Mouse (Mus musculus): ENCODE results near the gene Tmem132c.
A peak's percentile ranks its signal among the peaks of the same experiment; 100 is the strongest.
"Not testable (repeated sequence)": the region's sequence is repeated elsewhere in the genome, so short reads cannot be mapped to it uniquely, and the experiment has no call there.

Gene Tmem132c

DNA sequence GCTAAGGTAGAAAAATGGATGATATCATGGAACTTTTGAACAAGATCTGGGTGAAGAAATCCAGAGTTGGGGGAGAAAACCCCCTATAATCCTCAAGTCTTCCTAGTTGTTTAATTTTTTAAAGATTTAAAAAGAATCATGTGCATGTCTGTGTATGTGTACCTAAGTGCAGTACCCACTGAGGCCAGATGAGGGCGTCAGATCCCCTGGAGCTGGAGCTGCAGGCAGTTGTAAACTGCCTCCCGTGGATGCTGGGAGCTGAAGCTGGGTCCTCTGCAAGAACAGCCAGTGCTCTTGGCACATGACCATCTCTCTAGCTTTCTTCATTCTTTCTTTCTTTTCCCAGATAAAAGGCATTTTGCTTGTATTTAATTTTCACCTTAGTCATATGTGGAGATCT is 103.1 kb downstream of the Tmem132c start:
- DNase-seq (ENCODE audit: low spot score in 2 of 2): no peak

DNA sequence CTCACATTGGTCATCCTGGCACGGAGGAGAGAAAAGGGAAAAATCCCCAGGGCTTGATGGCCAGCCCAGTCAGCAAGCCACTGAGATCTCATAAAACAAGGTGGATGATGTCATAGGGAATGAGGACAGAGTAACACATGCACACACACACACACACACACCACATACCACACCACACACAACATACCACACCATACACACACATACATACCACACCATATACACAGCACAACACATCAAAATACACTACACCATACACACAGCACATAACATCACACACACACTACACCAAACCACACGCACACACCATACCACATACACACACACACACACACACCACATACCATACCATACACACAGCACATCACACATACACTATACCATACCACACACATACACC is 104.8 kb downstream of the Tmem132c start:
- no peak for DNase-seq (ENCODE audit: low spot score in 2 of 2)

DNA sequence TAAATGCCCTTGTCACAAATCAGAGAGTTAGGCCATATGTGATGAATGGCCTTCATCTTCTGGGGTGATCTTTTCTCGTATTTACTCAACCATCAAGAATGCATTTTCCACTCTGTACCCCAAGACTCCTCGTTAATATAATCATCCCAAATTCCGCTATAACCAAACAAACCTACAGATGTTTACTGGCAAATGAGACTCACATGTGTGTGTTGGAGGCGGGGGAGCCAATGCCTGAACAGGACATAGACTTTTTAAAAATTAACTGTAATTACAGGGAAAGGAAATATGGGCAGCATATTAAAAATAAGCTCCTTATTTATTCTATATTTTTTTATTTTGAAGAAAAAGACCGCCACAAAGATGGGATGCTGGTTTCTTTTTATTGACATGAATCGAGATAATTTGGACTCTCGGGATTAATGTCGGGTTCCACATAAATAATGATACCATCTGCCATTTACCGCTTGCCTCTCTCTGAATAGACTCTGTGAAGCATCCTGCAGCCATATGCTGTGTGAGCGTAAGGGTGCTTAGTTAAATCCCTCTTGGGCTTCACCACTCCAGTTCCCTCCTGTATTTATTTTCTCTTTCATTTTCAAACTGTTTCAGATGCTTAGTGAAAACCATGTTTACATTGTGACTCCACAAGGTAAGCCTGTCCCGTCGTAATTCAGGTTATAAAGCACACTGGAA is 105.6 kb downstream of the Tmem132c start:
- no peak for DNase-seq (ENCODE audit: low spot score in 2 of 2)

DNA sequence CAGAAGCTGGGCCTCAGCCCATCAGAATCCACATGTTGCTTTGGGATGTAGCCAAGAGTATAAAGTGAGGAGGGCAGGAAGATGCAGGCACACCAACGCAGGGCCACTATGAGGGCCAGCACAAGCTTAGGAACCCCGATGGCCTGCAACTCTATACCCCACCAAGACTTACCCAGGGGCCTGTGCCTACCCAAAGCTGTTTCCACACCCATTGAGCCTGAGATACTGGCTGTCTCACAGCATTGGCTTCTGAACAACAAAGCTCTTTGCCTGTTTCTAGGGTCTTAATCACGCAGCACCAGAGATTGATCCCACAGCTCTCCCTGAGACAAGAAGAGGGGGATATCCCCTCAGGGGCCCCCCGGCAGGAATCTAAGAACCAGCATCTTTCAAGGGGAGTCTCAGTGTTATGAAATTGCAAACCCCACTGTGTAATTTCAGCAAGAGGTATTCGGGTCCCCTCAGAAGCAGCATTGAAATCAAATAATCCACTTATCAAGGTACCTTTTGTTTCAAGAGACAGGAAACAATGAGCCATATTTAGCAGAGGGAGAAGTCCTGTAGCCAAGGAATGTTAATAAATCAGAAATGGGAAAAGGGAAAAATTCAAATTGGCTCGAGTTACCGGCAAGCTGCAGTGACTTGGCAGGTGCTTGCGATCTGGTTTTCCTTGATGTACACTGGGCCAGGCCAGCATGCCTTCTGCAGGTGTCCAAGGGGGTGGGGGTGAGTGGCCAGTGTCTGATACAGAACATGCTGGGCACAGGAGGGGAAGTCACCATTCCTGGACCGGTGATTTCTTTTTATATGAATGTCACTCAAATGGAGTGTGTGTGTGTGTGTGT is 107.8 kb downstream of the Tmem132c start:
- DNase-seq (ENCODE audit: low spot score in 2 of 2): no peak

DNA sequence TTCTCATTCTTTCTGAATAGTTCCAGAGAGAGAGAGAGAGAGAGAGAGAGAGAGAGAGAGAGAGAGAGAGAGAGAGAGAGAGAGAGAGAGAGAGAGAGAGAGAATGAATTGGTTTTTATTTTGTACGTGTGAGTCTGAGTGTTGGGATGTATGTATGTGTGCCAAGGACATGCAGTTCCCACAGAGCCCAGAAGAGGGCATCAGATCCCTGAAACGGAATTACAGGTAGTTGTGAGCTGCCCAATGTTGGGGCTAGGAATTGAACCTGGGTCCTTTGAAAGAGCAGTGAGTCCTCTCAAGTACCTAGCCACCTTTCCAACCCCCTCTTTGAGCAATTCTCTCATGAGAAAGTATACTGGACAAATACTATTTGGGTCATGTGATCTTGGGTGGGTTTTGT is 111.4 kb downstream of the Tmem132c start:
- DNase-seq (ENCODE audit: low spot score in 2 of 2): no peak

DNA sequence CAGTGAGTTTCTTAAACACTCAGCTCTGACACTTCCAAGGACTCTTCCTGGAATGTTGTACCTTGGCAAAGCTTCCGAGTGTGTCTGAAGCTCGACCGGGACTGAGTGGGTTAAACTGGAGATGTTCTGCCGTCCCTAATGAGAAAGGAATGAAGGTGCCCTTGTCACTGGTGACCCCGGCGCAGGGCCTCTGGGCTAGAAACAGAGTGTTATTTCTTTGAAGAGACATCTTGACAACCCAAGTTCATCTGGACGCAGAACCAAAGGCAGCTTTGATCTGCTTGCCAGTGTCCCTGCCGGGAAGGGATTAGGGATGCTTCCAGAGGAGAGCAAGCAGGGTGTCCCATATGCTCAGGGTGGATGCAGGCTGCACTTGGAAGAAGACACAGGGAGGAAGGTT is 114.2 kb downstream of the Tmem132c start:
- no peak for DNase-seq (ENCODE audit: low spot score in 2 of 2)

DNA sequence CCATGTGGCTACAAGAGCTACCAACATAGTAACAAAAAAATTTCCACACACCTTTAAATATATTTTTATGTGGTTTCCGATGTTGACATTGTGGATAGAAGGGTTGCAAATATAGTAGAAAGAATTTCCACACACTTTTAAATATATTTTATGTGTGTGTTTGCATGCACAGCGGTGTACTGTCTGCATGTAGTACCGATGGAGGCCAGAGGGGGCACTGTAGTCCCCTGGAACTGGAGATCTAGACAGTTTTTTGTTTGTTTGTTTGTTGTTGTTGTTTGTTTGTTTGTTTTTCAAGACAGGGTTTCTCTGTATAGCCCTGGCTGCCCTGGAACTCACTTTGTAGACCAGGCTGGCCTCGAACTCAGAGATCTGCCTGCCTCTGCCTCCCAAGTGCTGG is 116.3 kb downstream of the Tmem132c start:
- DNase-seq (ENCODE audit: low spot score in 2 of 2): not testable (repeated sequence)

DNA sequence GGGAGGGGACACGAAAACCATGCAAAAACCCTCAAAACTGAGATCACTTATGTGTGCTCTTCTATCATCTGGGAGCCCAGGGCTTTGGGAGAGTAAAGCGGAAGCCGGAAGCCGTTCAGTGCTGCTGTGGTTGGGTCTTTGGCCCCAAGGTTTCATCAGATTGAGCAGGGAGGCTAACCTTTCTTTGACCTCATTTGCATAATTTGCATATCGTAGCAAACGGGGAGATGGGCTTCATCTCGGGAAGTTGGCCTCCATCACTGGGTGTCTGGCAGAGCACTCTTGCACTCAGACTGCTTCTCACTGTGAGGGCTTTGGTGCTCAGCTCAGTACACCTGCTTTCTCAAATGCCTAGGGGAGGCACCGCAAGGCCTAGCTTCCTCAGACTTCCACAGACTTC is 119.5 kb downstream of the Tmem132c start:
- no peak for DNase-seq (ENCODE audit: low spot score in 2 of 2)

DNA sequence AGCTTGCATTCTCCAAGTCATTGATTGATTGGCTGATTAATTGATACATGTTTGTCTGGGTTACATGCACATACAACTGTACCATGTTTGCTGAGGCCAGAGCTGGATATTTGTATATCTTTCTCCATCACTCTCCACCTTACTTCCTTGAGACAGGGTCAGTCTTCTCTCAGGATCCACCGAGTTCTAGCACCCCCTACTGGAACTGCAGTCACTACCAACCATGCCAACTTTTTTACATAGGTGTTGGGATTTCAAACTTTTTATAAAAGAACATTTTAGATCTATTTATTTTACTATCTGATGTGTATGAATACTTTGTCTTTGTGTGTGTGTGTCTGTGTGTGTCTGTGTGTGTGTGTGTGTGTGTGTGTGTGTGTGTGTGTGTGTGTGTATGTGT is 123.5 kb downstream of the Tmem132c start:
- DNase-seq (ENCODE audit: low spot score in 2 of 2): no peak

DNA sequence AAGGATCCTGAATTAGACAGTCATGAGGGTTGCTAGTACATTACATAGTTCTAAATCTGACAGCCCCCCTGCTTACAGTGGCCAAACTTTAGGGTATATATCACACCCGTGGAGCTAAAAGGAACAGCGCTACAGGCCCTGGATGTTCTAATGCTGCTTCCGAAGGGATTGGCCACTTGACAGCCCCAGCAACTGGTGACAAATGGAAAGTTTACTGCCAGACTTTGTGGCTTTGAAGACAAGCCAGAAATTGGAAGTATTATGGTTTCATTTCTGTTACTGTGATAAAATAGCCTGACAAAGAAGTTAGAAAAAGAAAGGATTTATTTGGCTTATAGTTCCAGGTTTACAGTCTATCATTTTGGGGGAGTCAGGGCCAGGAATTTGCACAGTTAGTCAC is 126.6 kb downstream of the Tmem132c start:
- no peak for DNase-seq (ENCODE audit: low spot score in 2 of 2)

DNA sequence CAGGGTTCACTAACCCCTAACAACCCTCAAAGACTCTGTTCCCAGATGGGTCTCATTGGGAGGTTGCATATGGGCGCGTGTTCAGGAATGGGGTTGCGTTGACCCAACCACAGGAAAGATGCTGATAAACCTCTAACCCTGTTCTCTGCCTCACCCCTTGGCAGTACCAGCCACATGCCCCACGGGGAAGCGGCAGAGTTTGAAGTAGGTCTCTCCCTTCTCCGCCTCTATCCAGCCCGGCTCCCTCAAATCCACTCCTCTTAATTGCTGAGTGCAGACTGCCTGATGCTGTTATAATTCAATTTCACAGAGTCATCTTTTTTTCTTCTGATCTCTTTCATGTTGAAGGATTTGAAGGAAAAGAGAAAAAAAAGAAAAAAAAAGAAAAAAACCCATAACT is 128.2 kb downstream of the Tmem132c start:
- DNase-seq (ENCODE audit: low spot score in 2 of 2): no peak

DNA sequence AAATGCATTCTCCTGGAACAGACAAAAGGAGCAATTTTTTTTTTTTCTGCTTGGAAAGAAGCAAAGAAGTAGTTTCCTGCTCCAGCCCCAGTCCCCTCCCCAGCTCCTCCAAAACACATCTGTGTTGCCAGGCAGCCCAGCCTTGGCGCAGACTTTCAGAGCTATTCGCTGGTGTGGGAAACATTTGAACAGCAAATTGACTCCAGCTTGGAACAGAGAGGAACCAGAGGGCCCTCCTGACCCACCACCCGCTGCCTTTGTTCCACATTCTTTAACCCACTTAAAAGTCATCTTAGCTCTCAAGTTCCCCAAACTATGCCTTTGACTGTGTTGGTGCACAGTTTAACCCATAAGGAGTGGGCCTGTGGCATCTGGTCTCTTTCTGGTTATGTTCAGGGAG is 128.9 kb downstream of the Tmem132c start:
- DNase-seq (ENCODE audit: low spot score in 2 of 2): no peak

DNA sequence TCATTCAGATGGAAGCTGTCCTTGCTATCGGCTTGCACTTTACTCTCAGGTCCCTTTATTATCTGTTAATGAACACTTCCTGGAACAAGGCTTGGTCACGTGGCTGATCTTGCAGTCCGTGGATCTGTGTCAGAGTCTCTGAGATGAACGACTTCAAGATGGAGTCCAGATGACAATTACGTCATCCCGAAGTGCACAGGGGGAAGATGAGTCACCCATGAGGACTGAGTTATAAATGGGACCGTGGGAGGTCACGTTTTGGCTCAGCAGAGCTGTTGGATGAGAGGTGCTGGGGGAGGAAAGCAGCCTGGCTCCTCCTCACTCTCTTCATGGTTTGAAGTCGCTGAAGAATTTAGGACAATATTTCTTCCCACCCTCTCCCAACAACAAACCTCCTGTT is 132.6 kb downstream of the Tmem132c start:
- no peak for DNase-seq (ENCODE audit: low spot score in 2 of 2)

DNA sequence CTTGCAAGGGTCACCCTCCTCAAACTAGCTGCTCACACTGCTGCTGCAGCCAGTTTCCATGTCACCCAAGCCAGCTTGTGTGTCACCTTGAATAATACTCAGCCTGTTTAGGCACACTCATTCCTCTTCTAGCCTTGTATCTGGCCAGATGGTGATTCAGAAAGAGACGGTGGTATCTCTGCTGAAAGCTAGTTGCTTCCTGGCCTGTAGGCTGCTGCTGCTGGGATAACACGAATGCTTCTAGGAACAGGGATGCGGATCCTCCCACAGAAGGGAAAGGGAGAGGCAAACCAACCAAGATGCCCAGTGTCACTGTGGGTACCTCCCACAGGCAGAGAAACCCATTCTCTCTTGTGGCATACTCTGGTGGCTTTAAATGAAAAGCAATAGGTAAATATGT is 134.0 kb downstream of the Tmem132c start:
- no peak for DNase-seq (ENCODE audit: low spot score in 2 of 2)

DNA sequence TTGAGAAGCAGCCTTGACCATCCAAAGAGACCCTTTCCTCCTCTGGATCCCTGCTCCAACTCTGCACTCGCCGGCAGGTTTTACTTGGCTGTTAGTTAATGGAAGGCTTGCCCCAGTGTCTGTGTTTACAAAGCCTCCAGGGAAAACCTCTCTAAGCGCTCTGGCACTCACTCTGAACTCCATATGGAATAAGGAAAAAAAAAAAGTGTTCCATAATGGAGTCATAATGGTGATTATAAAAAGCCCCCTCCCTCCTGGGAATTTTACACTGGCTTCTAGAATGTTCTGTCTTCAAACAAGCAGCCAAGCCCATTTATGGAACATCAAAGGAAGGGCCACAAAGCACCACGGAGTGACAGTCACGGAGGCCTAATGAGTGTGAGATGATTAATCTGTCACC is 136.9 kb downstream of the Tmem132c start:
- DNase-seq (ENCODE audit: low spot score in 2 of 2): no peak

DNA sequence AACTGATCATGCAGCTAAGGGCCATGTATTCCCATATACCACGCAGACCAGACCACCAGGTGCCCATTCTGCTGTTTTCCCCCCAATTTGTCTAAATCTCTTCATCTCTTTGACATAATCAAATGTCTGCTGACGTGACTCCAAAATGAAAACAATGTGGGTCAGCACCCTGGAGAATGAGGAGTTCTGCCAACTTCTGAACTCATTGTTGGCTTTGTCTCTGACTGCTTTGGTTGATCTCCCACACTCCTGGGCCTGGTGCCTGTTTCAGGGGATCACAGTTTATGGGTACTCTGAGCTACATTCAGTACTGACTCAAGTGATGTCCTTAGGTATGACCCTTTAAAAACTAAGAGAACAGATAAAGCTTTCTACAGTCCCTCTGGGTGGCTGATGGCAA is 137.7 kb downstream of the Tmem132c start:
- no peak for DNase-seq (ENCODE audit: low spot score in 2 of 2)

DNA sequence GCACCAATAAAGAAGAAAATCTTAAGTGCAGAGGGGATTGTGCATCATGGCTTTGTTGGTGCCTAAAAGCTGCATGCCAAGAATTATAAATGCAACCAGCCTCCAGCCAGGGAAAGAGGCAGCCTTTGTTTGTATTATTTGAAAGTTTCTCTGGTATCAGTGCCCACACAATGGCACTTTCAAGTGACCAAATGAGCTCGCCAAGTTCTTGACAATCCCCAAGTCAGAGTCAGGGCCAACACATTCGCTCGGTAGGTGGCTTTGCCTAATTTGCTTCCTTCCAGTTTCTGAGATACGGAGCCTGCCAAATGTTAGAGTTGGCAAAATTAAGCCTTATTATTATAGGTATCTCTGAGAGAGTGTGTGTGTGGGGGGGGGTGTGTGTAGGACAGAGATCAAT is 139.6 kb downstream of the Tmem132c start:
- no peak for DNase-seq (ENCODE audit: low spot score in 2 of 2)

DNA sequence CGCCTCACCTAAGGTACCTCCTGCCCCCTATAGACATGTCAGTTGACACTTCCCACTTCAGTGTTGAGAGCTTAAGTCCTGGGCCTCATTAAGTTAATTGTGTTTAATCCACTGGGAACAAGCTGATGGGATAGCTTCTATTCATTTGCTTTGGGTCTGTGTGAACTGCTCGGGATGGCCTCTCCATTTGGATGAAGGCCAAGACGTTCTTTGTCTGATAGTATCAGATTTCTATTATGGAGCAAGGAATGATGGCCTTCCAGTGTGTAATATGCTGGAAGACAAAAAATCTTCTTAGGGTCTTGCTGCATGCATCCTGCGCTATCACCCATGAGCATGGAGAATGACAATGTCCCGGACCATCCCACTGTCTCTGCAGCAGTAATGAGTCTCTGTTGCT is 141.0 kb downstream of the Tmem132c start:
- no peak for DNase-seq (ENCODE audit: low spot score in 2 of 2)

DNA sequence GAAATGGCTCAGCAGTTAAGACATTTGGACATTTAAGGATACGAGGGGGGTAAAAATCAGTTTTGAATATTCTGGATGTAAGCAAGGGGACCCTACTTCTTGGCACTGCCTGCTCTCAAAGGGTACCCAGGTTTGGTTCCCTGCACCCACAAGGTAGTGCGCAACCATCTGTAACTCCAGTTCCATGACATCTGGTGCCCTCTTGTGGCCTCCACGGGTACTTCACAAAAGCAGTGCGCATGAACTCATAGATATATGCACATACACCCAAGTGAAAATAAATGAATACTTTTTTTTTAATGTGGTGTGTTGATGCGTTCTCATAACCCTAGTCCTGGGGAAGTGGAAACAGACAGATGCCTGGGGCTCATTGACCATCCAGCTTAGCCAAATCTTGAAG is 149.6 kb downstream of the Tmem132c start:
- DNase-seq (ENCODE audit: low spot score in 2 of 2): no peak

DNA sequence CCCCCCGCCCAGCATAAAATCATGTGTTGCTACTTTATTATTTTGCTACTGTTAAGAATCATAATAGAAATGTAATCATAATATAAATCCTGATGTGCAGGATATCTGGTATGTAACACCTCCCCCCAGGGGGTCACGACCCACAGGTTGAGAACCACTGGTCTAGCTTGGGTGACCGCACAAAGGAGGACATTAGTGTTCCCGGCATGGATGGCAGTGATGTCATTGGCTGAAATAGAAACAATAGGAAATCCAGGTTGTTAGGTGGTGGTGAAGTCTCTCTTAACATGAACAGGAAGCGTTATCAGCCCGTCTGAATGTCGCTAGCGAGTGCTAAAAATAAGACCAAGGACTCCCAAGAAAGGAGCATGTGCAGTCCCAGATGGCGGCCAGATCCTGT is 155.3 kb downstream of the Tmem132c start:
- DNase-seq (ENCODE audit: low spot score in 2 of 2): no peak

DNA sequence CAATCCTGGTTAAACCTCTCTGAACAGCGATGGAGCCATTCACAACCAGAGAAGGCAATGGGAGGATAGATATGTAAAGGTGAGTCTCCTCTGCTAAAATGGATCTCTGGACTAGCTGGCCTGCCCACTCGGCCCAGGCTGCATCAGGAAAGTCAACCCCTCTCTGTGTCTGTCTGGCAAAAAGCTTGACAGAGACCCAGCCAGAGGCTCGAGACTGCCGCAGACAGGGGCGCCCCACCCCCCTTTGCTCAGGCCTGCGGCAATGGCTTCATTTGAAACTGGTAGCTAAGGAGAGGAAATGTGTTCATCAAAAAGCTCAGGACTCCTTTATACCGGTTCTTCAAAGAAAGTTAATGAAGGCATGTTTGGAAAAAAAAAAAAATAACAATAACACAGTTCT is 156.4 kb downstream of the Tmem132c start:
- DNase-seq (ENCODE audit: low spot score in 2 of 2): no peak

DNA sequence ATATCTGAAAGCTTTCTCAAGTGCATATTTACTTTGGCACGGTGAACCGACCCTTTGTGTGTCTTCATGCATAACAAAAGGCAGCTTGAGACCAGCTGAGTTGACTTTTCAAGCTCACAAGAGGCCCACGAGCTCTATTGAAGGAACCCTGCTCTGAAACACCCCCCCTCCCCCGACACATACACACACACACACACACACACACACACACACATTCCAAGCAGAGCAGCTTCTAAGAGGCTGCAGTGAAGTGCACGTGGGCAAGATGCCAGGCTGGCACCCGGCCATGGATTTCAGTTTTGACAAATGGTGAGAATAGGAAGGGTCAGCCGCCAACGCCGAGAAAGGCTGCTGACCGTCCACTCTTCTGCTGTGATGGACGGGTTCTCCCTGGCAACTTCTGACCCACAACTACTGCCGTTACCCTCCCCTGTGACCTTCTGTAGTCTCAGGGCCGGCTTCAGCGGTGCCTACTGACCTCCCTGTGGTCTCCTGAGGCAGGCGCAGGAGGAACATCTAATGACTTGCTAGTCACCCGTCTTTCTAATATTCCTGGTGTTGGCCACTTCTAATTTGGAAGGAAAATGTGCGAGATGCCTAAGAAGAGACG is 163.9 kb downstream of the Tmem132c start:
- DNase-seq (ENCODE audit: low spot score in 2 of 2): peak in 1 of 2 experiments; percentile 5
